Mouse (Mus musculus): ENCODE measurements around the gene Ntn1. TPM values are rescaled to one million over a fixed set of nuclear protein-coding genes. Genes with fewer than 3 reads are reported as not detected.

Ntn1 gene
- total RNA-seq (2018; cell fraction: chromatin; rRNA removed): 10 to 100 TPM in 8 of 26 experiments, 1 to 10 TPM in 18; 4.9 to 16.7 (median 8.2) TPM
- 1 to 10 TPM; 1.6 to 3.6 (median 2.3) TPM for total RNA-seq (2018; cell fraction: cytosol; rRNA removed)
- 10 to 100 TPM in 1 of 26 experiments, 1 to 10 TPM in 25; 4.2 to 10.9 (median 6.1) TPM for total RNA-seq (2018; cell fraction: nucleus; rRNA removed)
- polyA plus RNA-seq (2018): 1.2 to 1.6 TPM (median 1.5 TPM) in 3 replicates

GRCm38 (mm10) chr11:68400727-68401219 lies at the start of gene Ntn1:
Gene Ntn1 (minus strand): TSS chr11:68400823.
- 32% methylated on average over 11 of the region's 11 CpGs for WGBS (ENCODE audit: missing documents)
- Histone ChIP-seq H3K27ac (no peak within 1 kb of the TSS), H3K79me2 (ENCODE audit: inconsistent target) (no peaks in the 10 kb centered on the region), H3K4me3 (ENCODE audit: inconsistent target) (no peak within 1 kb of the TSS), H3K36me3 (ENCODE audit: inconsistent target) (no peaks in the 10 kb centered on the region)

GRCm38 (mm10) chr11:68448356-68448755 lies 47.7 kb upstream of the Ntn1 start:
- 83% methylated on average over 7 of the region's 7 CpGs for WGBS (ENCODE audit: missing documents)

GRCm38 (mm10) chr11:68447242-68447641 lies 46.6 kb upstream of the Ntn1 start:
- 25% methylated on average over 2 of the region's 2 CpGs for WGBS (ENCODE audit: missing documents)
- H3K4me3 ChIP-seq (ENCODE audit: inconsistent target): no peak overlapping the region
- H3K79me2 ChIP-seq (ENCODE audit: inconsistent target): peaks cover 100% of the 10 kb centered on the region
- H3K36me3 ChIP-seq (ENCODE audit: inconsistent target): peaks cover 4% of the 10 kb centered on the region; the same call in 1 of the 2 replicates
- H3K27ac ChIP-seq: peak overlapping the region; percentile 98

More at GRCm38 (mm10) chr11:68448356-68448755, 47.7 kb upstream of the Ntn1 start:
- Histone ChIP-seq H3K27ac (peak overlapping the region; percentile 98), H3K4me3 (ENCODE audit: inconsistent target) (no peak overlapping the region), H3K79me2 (ENCODE audit: inconsistent target) (peaks cover 100% of the 10 kb centered on the region), H3K36me3 (ENCODE audit: inconsistent target) (peaks cover 3% of the 10 kb centered on the region; the same call in 1 of the 2 replicates)

- Histone ChIP-seq H3K27ac (peak overlapping the region; percentile 98), H3K4me3 (ENCODE audit: inconsistent target) (no peak overlapping the region), H3K79me2 (ENCODE audit: inconsistent target) (peaks cover 100% of the 10 kb centered on the region), H3K36me3 (ENCODE audit: inconsistent target) (peaks cover 9% of the 10 kb centered on the region; the same call in 1 of the 2 replicates)
- 31% methylated on average over 4 of the region's 4 CpGs for WGBS (ENCODE audit: missing documents)
These were observed 45.9 kb upstream of the Ntn1 start for GRCm38 (mm10) chr11:68446547-68446946.

- peaks cover 100% of the 10 kb centered on the region for H3K79me2 ChIP-seq (ENCODE audit: inconsistent target)
- H3K27ac ChIP-seq: peak overlapping the region; percentile 98
- 35% methylated on average over 4 of the region's 4 CpGs for WGBS (ENCODE audit: missing documents)
- no peak overlapping the region for H3K4me3 ChIP-seq (ENCODE audit: inconsistent target)
- peaks cover 9% of the 10 kb centered on the region; the same call in 1 of the 2 replicates for H3K36me3 ChIP-seq (ENCODE audit: inconsistent target)
These were observed 45.3 kb upstream of the Ntn1 start for GRCm38 (mm10) chr11:68445901-68446300.

GRCm38 (mm10) chr11:68442983-68443638 lies 42.5 kb upstream of the Ntn1 start:
- H3K27ac ChIP-seq: peak overlapping the region; percentile 98

GRCm38 (mm10) chr11:68442346-68442745 lies 41.7 kb upstream of the Ntn1 start:
- H3K27ac ChIP-seq: peak overlapping the region; percentile 98
- 80% methylated on average over 8 of the region's 8 CpGs for WGBS (ENCODE audit: missing documents)

More at GRCm38 (mm10) chr11:68442983-68443638, 42.5 kb upstream of the Ntn1 start:
- no peak overlapping the region for H3K4me3 ChIP-seq (ENCODE audit: inconsistent target)
- 65% methylated on average over 12 of the region's 12 CpGs for WGBS (ENCODE audit: missing documents)
- peaks cover 22% of the 10 kb centered on the region for H3K36me3 ChIP-seq (ENCODE audit: inconsistent target)
- H3K79me2 ChIP-seq (ENCODE audit: inconsistent target): peaks cover 100% of the 10 kb centered on the region

GRCm38 (mm10) chr11:68440965-68441364 lies 40.3 kb upstream of the Ntn1 start:
- WGBS (ENCODE audit: missing documents): 29% methylated on average over 3 of the region's 5 CpGs
- Histone ChIP-seq H3K36me3 (ENCODE audit: inconsistent target) (peaks cover 31% of the 10 kb centered on the region), H3K27ac (no peak overlapping the region; the same call in 1 of the 2 replicates), H3K79me2 (ENCODE audit: inconsistent target) (peaks cover 100% of the 10 kb centered on the region), H3K4me3 (ENCODE audit: inconsistent target) (no peak overlapping the region)

More at GRCm38 (mm10) chr11:68442346-68442745, 41.7 kb upstream of the Ntn1 start:
- peaks cover 22% of the 10 kb centered on the region for H3K36me3 ChIP-seq (ENCODE audit: inconsistent target)
- peaks cover 100% of the 10 kb centered on the region for H3K79me2 ChIP-seq (ENCODE audit: inconsistent target)
- no peak overlapping the region for H3K4me3 ChIP-seq (ENCODE audit: inconsistent target)

GRCm38 (mm10) chr11:68440100-68440499 lies 39.5 kb upstream of the Ntn1 start:
- no peak overlapping the region for H3K27ac ChIP-seq
- H3K79me2 ChIP-seq (ENCODE audit: inconsistent target): peaks cover 100% of the 10 kb centered on the region
- H3K4me3 ChIP-seq (ENCODE audit: inconsistent target): no peak overlapping the region
- WGBS (ENCODE audit: missing documents): 76% methylated on average over 9 of the region's 9 CpGs
- H3K36me3 ChIP-seq (ENCODE audit: inconsistent target): peaks cover 33% of the 10 kb centered on the region

GRCm38 (mm10) chr11:68436376-68436775 lies 35.8 kb upstream of the Ntn1 start:
- Histone ChIP-seq H3K36me3 (ENCODE audit: inconsistent target) (peaks cover 31% of the 10 kb centered on the region), H3K79me2 (ENCODE audit: inconsistent target) (peaks cover 94% of the 10 kb centered on the region), H3K4me3 (ENCODE audit: inconsistent target) (no peak overlapping the region), H3K27ac (no peak overlapping the region)
- 82% methylated on average over 5 of the region's 5 CpGs for WGBS (ENCODE audit: missing documents)

GRCm38 (mm10) chr11:68435601-68436000 lies 35.0 kb upstream of the Ntn1 start:
- peaks cover 31% of the 10 kb centered on the region for H3K36me3 ChIP-seq (ENCODE audit: inconsistent target)
- 89% methylated on average over 4 of the region's 4 CpGs for WGBS (ENCODE audit: missing documents)
- 0 out of 2 replicates have a peak overlapping the region, but pooled peaks have one; percentile 8 for H3K27ac ChIP-seq
- no peak overlapping the region for H3K4me3 ChIP-seq (ENCODE audit: inconsistent target)
- peaks cover 86% of the 10 kb centered on the region for H3K79me2 ChIP-seq (ENCODE audit: inconsistent target)

GRCm38 (mm10) chr11:68434697-68435096 lies 34.1 kb upstream of the Ntn1 start:
- Histone ChIP-seq H3K79me2 (ENCODE audit: inconsistent target) (peaks cover 77% of the 10 kb centered on the region), H3K4me3 (ENCODE audit: inconsistent target) (no peak overlapping the region), H3K36me3 (ENCODE audit: inconsistent target) (peaks cover 24% of the 10 kb centered on the region), H3K27ac (peak overlapping the region; percentile 8; the same call in 1 of the 2 replicates)
- 97% methylated on average over 2 of the region's 2 CpGs for WGBS (ENCODE audit: missing documents)

GRCm38 (mm10) chr11:68433534-68433933 lies 32.9 kb upstream of the Ntn1 start:
- peak overlapping the region; percentile 97 for H3K27ac ChIP-seq
- 93% methylated on average over 5 of the region's 5 CpGs for WGBS (ENCODE audit: missing documents)

GRCm38 (mm10) chr11:68432361-68433021 lies 31.9 kb upstream of the Ntn1 start:
- Histone ChIP-seq H3K27ac (peak overlapping the region; percentile 97), H3K79me2 (ENCODE audit: inconsistent target) (peaks cover 55% of the 10 kb centered on the region), H3K4me3 (ENCODE audit: inconsistent target) (peak overlapping the region; percentile 94), H3K36me3 (ENCODE audit: inconsistent target) (peaks cover 19% of the 10 kb centered on the region; the same call in 1 of the 2 replicates)
- WGBS (ENCODE audit: missing documents): 3% methylated on average over 23 of the region's 23 CpGs

More at GRCm38 (mm10) chr11:68433534-68433933, 32.9 kb upstream of the Ntn1 start:
- peaks cover 19% of the 10 kb centered on the region; the same call in 1 of the 2 replicates for H3K36me3 ChIP-seq (ENCODE audit: inconsistent target)
- H3K4me3 ChIP-seq (ENCODE audit: inconsistent target): peak overlapping the region; percentile 94
- H3K79me2 ChIP-seq (ENCODE audit: inconsistent target): peaks cover 65% of the 10 kb centered on the region

Measured in macrophage (primary cell).